Mouse (Mus musculus) heart, postnatal 0 days (tissue): ENCODE data around the gene Dnaaf5. TPM values are rescaled to one million over a fixed set of nuclear protein-coding genes. Genes with fewer than 3 reads are reported as not detected.

Experiments
- ATAC-seq: fragments of 200-750 bp; cut with Nextera tagmentation; 2 replicates; pipeline ENCODE4 v1.8.0; 2017; ENCODE audit warnings: low read depth, moderate number of reproducible peaks, moderate library complexity; ENCODE audit not compliant: insufficient read depth
- DNase-seq: peaks from one replicate; pipeline ENCODE4 v3.0.0-alpha.2; 2016; ENCODE audit warnings: low spot score
- H3K27ac ChIP-seq: fragments of 300-500 bp; sonication (generic); 2 replicates; pipeline ENCODE4 v1.5.1; 2014; ENCODE audit warnings: low read depth, mild to moderate bottlenecking
- H3K27me3 ChIP-seq: fragments of 300-500 bp; sonication (generic); 2 replicates; pipeline ENCODE4 v1.6.1; 2014; ENCODE audit warnings: low read length, mixed read lengths; ENCODE audit not compliant: control insufficient read depth, insufficient read depth
- H3K36me3 ChIP-seq: fragments of 300-500 bp; sonication (generic); replicated peaks from 2 replicates; pipeline ENCODE4 v1.6.1; 2014; ENCODE audit warnings: low read length, mixed read lengths; ENCODE audit not compliant: control insufficient read depth, insufficient read depth
- H3K4me1 ChIP-seq: fragments of 300-500 bp; sonication (generic); 2 replicates; pipeline ENCODE4 v1.6.1; 2014; ENCODE audit warnings: antibody characterized with exemption; ENCODE audit not compliant: control insufficient read depth, insufficient read depth
- H3K4me2 ChIP-seq: fragments of 300-500 bp; sonication (generic); 2 replicates; pipeline ENCODE4 v1.6.1; 2014; ENCODE audit warnings: low read depth, mild to moderate bottlenecking, low read length, moderate library complexity
- H3K4me3 ChIP-seq: fragments of 300-500 bp; sonication (generic); 2 replicates; pipeline ENCODE4 v1.5.1; 2014; ENCODE audit warnings: low read depth, low read length
- H3K9ac ChIP-seq: fragments of 300-500 bp; sonication (generic); replicated peaks from 2 replicates; pipeline ENCODE4 v1.6.1; 2014; ENCODE audit warnings: low read depth, low read length, mixed read lengths
- H3K9me3 ChIP-seq: fragments of 300-500 bp; sonication (generic); replicated peaks from 2 replicates; pipeline ENCODE4 v1.6.1; 2016; ENCODE audit warnings: low read length; ENCODE audit not compliant: control insufficient read depth
- CTCF ChIP-seq: IDR thresholded peaks from 2 replicates; pipeline ENCODE4 v1.5.1; 2016; ENCODE audit warnings: antibody characterized with exemption, control low read depth, low read depth
- EP300 ChIP-seq: IDR thresholded peaks from 2 replicates; pipeline ENCODE4 v1.6.1; 2016; ENCODE audit warnings: antibody characterized with exemption, low read depth
- WGBS: fragments of 180-500 bp; shearing (Covaris S2); extraction: QIAGEN DNeasy Blood & Tissue Kit; methylation state at CpG from one replicate; pipeline ENCODE4 v1.1.7; 2014; 5-methylcytosine and 5-hydroxymethylcytosine counted together
- polyA plus RNA-seq: library from polyadenylated mRNA; unstranded; fragments of >200 nt; fragmentation: Nextera tagmentation; extraction: Ambion mirVana; gene quantifications from 2 replicates; pipeline ENCODE4 v1.2.1, GENCODE M21; 2015
- total RNA-seq: library from RNA; depleted of rRNA; stranded (reverse); fragments of >200 nt; gene quantifications from 2 replicates; pipeline ENCODE4 v1.2.3, GENCODE M21; 2014; ENCODE audit warnings: low replicate concordance

Dnaaf5 gene
- total and polyA plus RNA-seq, 2 experiments from 2014 or later, result 2.3 to 23.0 TPM

GRCm38 (mm10) chr5:139112418-139112817 lies 37.6 kb upstream of the Dnaaf5 start:
- DNase-seq, result no peak
- no peak for ATAC-seq
- H3K4me3 ChIP-seq, result no peak overlapping the region
- H3K9me3 ChIP-seq, result no peaks in the 10 kb centered on the region
- no peak for TF ChIP-seq EP300
- TF ChIP-seq CTCF, result no peak
- H3K4me1 ChIP-seq, result no peaks in the 10 kb centered on the region
- H3K27me3 ChIP-seq, result no peaks in the 10 kb centered on the region
- no peak overlapping the region for H3K27ac ChIP-seq
- no peak overlapping the region for H3K4me2 ChIP-seq
- no peaks in the 10 kb centered on the region for H3K36me3 ChIP-seq
- H3K9ac ChIP-seq, result no peak overlapping the region
- 65% methylated on average over 9 of the region's 9 CpGs for WGBS

DNA sequence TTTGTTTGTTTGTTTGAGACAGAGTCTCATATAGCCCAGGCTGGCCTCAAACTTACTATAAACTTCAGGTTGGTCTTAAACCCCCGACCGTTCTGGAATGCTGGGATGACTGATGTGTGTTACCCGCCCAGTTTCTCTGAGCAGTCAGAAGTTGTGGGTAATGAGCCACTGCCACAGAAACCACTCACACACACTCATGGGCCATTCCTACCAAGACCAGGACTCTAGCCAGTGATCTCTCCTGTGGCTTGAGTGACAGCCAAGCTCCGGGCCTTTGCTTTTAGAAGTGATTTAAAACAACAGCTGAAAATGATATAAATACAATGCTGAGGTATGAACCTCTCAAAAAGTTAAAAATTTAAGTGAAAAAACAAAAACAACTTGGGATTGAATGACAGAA lies 35.1 kb upstream of the Dnaaf5 start:
- DNase-seq (no peak), ATAC-seq (no peak)
- Histone ChIP-seq H3K9ac (no peak overlapping the region), H3K4me3 (no peak overlapping the region), H3K27me3 (no peaks in the 10 kb centered on the region), H3K36me3 (no peaks in the 10 kb centered on the region), H3K27ac (no peak overlapping the region), H3K9me3 (no peaks in the 10 kb centered on the region), H3K4me2 (no peak overlapping the region), H3K4me1 (no peaks in the 10 kb centered on the region)
- TF ChIP-seq CTCF, result no peak
- TF ChIP-seq EP300, result no peak
- 79% methylated on average over 4 of the region's 4 CpGs for WGBS

DNA sequence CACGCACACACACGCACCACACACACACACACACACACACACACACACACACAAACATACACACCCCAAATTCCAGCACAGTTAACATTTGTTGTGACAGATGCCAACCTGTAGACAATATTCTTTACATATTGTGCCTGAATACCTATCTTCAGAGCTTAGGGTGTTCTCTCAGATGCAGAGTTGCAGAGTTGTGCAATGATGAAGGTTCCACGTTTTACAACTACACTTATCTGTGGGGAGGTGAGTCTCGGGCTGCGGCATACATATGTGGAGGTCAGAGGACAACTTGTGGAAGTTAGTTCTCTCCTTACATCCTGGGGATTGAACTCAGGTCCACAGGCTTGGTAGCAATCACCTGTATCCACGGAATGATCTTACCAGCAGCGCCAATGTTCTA lies 34.5 kb upstream of the Dnaaf5 start:
- DNase-seq (no peak), ATAC-seq (no peak)
- Histone ChIP-seq H3K4me1 (no peaks in the 10 kb centered on the region), H3K4me2 (no peak overlapping the region), H3K27ac (no peak overlapping the region), H3K4me3 (no peak overlapping the region), H3K27me3 (no peaks in the 10 kb centered on the region), H3K9me3 (no peaks in the 10 kb centered on the region), H3K36me3 (no peaks in the 10 kb centered on the region), H3K9ac (no peak overlapping the region)
- no peak for TF ChIP-seq CTCF
- TF ChIP-seq EP300, result no peak
- WGBS, result 83% methylated on average over 7 of the region's 7 CpGs

DNA sequence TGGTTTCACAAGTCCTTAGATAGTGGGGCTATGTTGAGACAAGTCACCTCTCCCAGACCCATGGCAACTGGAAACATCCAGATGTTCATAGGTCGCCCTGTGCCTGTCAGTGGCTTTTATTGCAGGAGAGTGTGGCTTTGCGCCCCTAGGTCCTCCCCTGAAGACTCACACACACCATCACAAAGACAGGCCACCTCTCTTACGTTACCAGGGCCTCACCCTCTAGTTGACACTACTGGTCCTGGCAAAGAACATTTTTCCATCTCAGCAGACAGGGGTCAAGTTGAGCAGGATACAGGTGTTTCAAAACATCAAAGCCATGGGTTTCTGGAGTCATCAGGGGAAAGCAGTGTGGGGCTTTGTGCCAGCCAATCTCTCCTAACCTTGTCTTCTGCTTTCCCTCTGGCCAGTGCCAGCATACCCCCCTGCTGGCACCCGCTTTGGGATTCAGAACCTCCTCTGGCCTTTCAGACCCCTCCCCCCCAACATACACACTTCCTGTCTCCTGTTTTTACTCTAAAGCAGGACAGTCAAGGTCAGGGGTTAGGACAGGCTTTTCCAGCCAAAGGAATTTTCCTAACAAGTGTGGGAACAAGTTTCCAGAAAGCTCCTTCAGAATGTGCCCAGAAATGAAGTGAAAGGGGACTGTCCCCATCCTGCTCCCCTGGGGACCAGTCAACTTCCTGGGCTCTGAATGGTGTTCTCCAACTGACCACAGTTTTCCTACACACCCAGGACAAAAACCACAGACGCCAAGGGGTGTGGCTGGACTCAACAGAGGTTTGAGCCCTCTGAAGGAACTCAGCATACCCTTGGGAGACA lies 31.7 kb upstream of the Dnaaf5 start:
- DNase-seq, result peak; percentile 11
- no peak overlapping the region; the same call in 1 of the 2 replicates for H3K27ac ChIP-seq
- no peaks in the 10 kb centered on the region for H3K4me1 ChIP-seq
- H3K9me3 ChIP-seq, result no peaks in the 10 kb centered on the region
- peak; percentile 20; the same call in 1 of the 2 replicates for ATAC-seq
- no peak overlapping the region for H3K4me3 ChIP-seq
- H3K36me3 ChIP-seq, result no peaks in the 10 kb centered on the region
- no peaks in the 10 kb centered on the region for H3K27me3 ChIP-seq
- H3K9ac ChIP-seq, result no peak overlapping the region
- TF ChIP-seq CTCF, result no peak
- TF ChIP-seq EP300, result no peak
- WGBS, result 68% methylated on average over 5 of the region's 5 CpGs
- H3K4me2 ChIP-seq, result no peak overlapping the region

DNA sequence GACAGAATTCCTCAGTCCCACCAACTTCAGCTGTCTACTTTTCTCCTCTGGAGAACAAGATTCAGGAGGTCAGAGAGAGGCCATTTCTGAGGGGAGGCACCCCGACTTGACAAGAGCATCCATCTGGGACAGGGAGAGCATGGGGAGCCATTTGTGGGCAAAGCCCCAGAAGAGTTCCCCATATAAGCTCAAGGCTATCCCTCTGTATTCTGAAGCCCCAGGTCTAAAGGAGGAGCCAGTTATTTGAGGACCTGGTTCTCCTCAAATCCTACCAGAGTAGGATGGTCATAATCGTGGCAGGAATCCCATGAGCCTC lies 31.1 kb upstream of the Dnaaf5 start:
- Histone ChIP-seq H3K27ac (no peak overlapping the region), H3K27me3 (no peaks in the 10 kb centered on the region), H3K9me3 (no peaks in the 10 kb centered on the region), H3K9ac (no peak overlapping the region), H3K4me3 (no peak overlapping the region), H3K36me3 (no peaks in the 10 kb centered on the region), H3K4me2 (no peak overlapping the region), H3K4me1 (no peaks in the 10 kb centered on the region)
- WGBS, result 60% methylated on average over 2 of the region's 2 CpGs
- 0 out of 2 replicates have a peak, but pooled peaks have one; percentile 11 for ATAC-seq
- TF ChIP-seq EP300, result no peak
- no peak for TF ChIP-seq CTCF
- DNase-seq, result no peak

GRCm38 (mm10) chr5:139125717-139126116 lies 24.3 kb upstream of the Dnaaf5 start:
- Histone ChIP-seq H3K4me3 (no peak overlapping the region), H3K27ac (no peak overlapping the region), H3K4me2 (no peak overlapping the region), H3K4me1 (peaks cover 8% of the 10 kb centered on the region), H3K36me3 (no peaks in the 10 kb centered on the region), H3K9me3 (no peaks in the 10 kb centered on the region), H3K9ac (no peak overlapping the region), H3K27me3 (peaks cover 16% of the 10 kb centered on the region; the same call in 1 of the 2 replicates)
- ATAC-seq, result no peak
- TF ChIP-seq EP300 (no peak), CTCF (no peak)
- no peak for DNase-seq
- 71% methylated on average over 3 of the region's 3 CpGs for WGBS
